18 mouse cellular contexts compared by ENCODE assay signal in the genomic region with DNA sequence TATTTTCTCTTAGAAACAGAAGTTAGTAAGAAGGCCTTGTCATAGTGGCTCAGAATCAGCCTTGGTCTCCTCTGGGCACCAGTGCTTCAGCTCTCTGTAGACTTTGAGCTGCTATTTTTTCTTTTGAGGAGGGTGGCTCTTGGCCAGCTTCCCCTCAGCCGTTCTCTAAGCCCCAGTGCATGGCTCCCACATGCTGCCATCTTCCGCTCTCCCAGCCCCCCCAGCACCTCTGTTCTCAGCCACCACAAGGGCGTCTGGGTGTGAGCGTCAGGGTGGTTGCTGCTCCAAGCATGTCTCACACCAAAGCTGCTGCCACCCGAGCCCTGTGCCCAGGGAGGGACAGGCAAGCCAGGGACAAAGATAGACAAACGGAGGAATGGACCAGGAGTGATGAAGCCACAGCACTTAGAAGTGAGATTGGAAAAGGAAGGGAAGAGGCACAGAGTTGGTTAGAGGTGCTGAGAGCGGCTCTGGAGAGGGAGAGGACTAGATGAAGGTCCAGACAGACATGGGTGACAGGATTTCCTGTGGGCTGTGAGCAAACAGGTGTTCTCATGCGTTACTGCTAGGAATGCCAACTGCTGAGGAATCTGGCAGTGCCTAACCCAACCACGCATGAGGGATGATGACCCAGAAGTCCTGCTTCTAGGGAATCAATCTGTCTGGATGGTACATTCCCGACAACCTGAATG. TPM values are rescaled to one million over a fixed set of nuclear protein-coding genes. Genes with fewer than 3 reads are reported as not detected.
A peak's percentile ranks its signal among the peaks of the same experiment; 100 is the strongest.
DNase-seq lines count a peak whose midpoint lies in the region; ATAC-seq and TF ChIP-seq lines count a peak whose summit lies in the region.
"Had no signal": no experiment of that assay in that cellular context is flagged by ENCODE, and none has a peak within 500 bp of the region (broad histone marks: within the 10 kb centered on the region; RNA-seq: fewer than 3 reads in every experiment).

No protein-coding gene starts in this region.

- H3K79me2 ChIP-seq in myocyte (ENCODE audit: control insufficient read depth, insufficient read depth): peaks cover 5% of the 10 kb centered on the region

- no peak for TF ChIP-seq POLR2A in myocyte (IDR thresholded peaks at IDR 0.05; ENCODE audit: insufficient read length, low read depth)

- 0 out of 2 replicates have a peak overlapping the region, but pooled peaks have one; percentile 13 for H3K4me3 ChIP-seq in gastrocnemius, adult 2 months
- H3K4me3 ChIP-seq in myocyte: no peak overlapping the region
- no peak overlapping the region for H3K4me3 ChIP-seq in hindbrain, embryonic 13.5 days
- H3K4me3 ChIP-seq: embryonic facial prominence, embryonic 12.5 days had no signal

- no peak overlapping the region for H3ac ChIP-seq in myocyte (ENCODE audit: control insufficient read depth, insufficient read length)

- H3K27me3 ChIP-seq in myocyte (ENCODE audit: control insufficient read depth, insufficient read depth, insufficient read length): no peaks in the 10 kb centered on the region
- no peaks in the 10 kb centered on the region for H3K27me3 ChIP-seq in hindbrain, embryonic 13.5 days
- H3K27me3 ChIP-seq: embryonic facial prominence, embryonic 12.5 days had no signal

- H3K9ac ChIP-seq in hindbrain, embryonic 13.5 days: no peak overlapping the region
- H3K9ac ChIP-seq: embryonic facial prominence, embryonic 12.5 days; hindbrain, embryonic 14.5 days had no signal

- peak; percentile 64 for DNase-seq in gastrocnemius, adult 2 months
- DNase-seq in gastrocnemius, postnatal 25 days: no peak
- peak; percentile 82 for DNase-seq in layer of hippocampus, adult 9-11 months
- no peak for DNase-seq in layer of hippocampus, adult 8-10 months (ENCODE audit: low spot score in 2 of 2)
- peak; percentile 71 for DNase-seq in thymus, postnatal 25 days
- DNase-seq in retina, postnatal 1 day: no peak
- DNase-seq: cerebellum, adult 9-10 months; kidney, adult 2 months; spleen, adult 18-20 months had no signal

- peaks cover 32% of the 10 kb centered on the region for H3K4me1 ChIP-seq in hindbrain, embryonic 13.5 days (replicated peaks)

- no peaks in the 10 kb centered on the region for H3K9me3 ChIP-seq in hindbrain, embryonic 13.5 days
- H3K9me3 ChIP-seq: embryonic facial prominence, embryonic 12.5 days had no signal

- TF ChIP-seq CTCF in gastrocnemius, adult 2 months (IDR thresholded peaks at IDR 0.05): no peak

- peak overlapping the region; percentile 82 for H3K27ac ChIP-seq in gastrocnemius, adult 2 months
- H3K27ac ChIP-seq in hindbrain, embryonic 13.5 days: no peak overlapping the region
- H3K27ac ChIP-seq: embryonic facial prominence, embryonic 12.5 days; hindbrain, embryonic 14.5 days had no signal

- ATAC-seq in hindbrain, embryonic 13.5 days (ENCODE audit: low FRiP score): no peak
- ATAC-seq: activated CD4-positive, CD25-positive, alpha-beta regulatory T cell, adult 4 months had no signal

- 83% methylated on average over 10 of the region's 10 CpGs for WGBS in hindbrain, embryonic 13.5 days

- intact Hi-C loops in gastrocnemius, adult 2 months (cut with DNase I): no loop called here

- H3K4me2 ChIP-seq in myocyte (ENCODE audit: low read depth): no peak overlapping the region
- H3K4me2 ChIP-seq in hindbrain, embryonic 13.5 days: no peak overlapping the region
- H3K4me2 ChIP-seq: embryonic facial prominence, embryonic 12.5 days; hindbrain, embryonic 14.5 days had no signal

- H3K36me3 ChIP-seq in myocyte (ENCODE audit: control insufficient read depth, insufficient read depth): no peaks in the 10 kb centered on the region
- H3K36me3 ChIP-seq in hindbrain, embryonic 13.5 days: no peaks in the 10 kb centered on the region; the same call in 1 of the 2 replicates
- H3K36me3 ChIP-seq: embryonic facial prominence, embryonic 12.5 days had no signal

TF ChIP-seq in myocyte, 11 proteins besides CTCF, POLR2A, EP300 and RAD21:
- TF ChIP-seq MYOD1 (IDR thresholded peaks at IDR 0.05; ENCODE audit: control insufficient read depth in 1 of 3, insufficient read length in 2 of 3, low read depth in 2 of 3) (peak in 2 of 3 experiments; percentile 44 to 80), USF1 (IDR thresholded peaks at IDR 0.05; ENCODE audit: low read depth) (no peak), MYOG (IDR thresholded peaks at IDR 0.05; ENCODE audit: control insufficient read depth in 1 of 3, insufficient read depth in 1 of 3, insufficient read length in 2 of 3, low read depth in 2 of 3) (peak in 1 of 3 experiments; percentile 33)
TF ChIP-seq in myocyte: peak in this region for 2.

RNA-seq across cellular contexts. Expression of a gene that starts 9.1 kb away (rescaled TPM):
- 10 to 100 TPM; 11.8 to 12.1 TPM for total RNA-seq in gastrocnemius, adult 2 months (2021)
- total RNA-seq in gastrocnemius, postnatal 25 days (2021): 10 to 100 TPM in 1 of 2 experiments, 1 to 10 TPM in 1; 9.6 to 11.8 TPM
- 10 to 100 TPM; 35.5 to 41.0 (median 36.5) TPM for total RNA-seq in layer of hippocampus, adult 8-10 months (2022)
- polyA plus RNA-seq in myocyte (2012; fragmentation: generic; extraction: Trizol): 25.8 TPM
- 44.4 and 44.7 TPM in 2 replicates for polyA plus RNA-seq in hindbrain, embryonic 13.5 days (2015; fragmentation: Nextera tagmentation; extraction: Ambion mirVana)

RNA-seq across cellular contexts. Expression of a gene that starts 16.3 kb away (rescaled TPM):
- 1,000 to 10,000 TPM; 3,050 to 3,067 TPM for total RNA-seq in gastrocnemius, adult 2 months (2021)
- total RNA-seq in gastrocnemius, postnatal 25 days (2021): 1,000 to 10,000 TPM; 2,256 to 3,626 TPM
- total RNA-seq in layer of hippocampus, adult 8-10 months (2022): 10 to 100 TPM in 2 of 4 experiments, 1 to 10 TPM in 2; 1.2 to 15.3 (median 8.3) TPM
- polyA plus RNA-seq in myocyte (2012; fragmentation: generic; extraction: Trizol): 131 TPM
- 0.21 and 0.35 TPM in 2 replicates for polyA plus RNA-seq in hindbrain, embryonic 13.5 days (2015; fragmentation: Nextera tagmentation; extraction: Ambion mirVana)
- total RNA-seq: MEL; midbrain, postnatal 0 days had no signal
- polyA plus RNA-seq: activated CD4-positive, CD25-positive, alpha-beta regulatory T cell, adult 4 months; hindbrain, embryonic 14.5 days; midbrain, postnatal 0 days had no signal

RNA-seq across cellular contexts. Expression of a gene that starts 18.9 kb away (rescaled TPM):
- total RNA-seq in gastrocnemius, adult 2 months (2021): 1 to 10 TPM; 1.8 to 5.9 TPM
- 1 to 10 TPM in 1 of 2 experiments, under 1 TPM in 1; 0.87 to 2.9 TPM for total RNA-seq in gastrocnemius, postnatal 25 days (2021)
- 1 to 10 TPM in 2 of 4 experiments, under 1 TPM in 1, not detected in 1; 0.37 to 1.5 (median 1.3) TPM for total RNA-seq in layer of hippocampus, adult 8-10 months (2022)
- polyA plus RNA-seq in myocyte (2012; fragmentation: generic; extraction: Trizol): 2.2 TPM
- polyA plus RNA-seq in hindbrain, embryonic 13.5 days (2015; fragmentation: Nextera tagmentation; extraction: Ambion mirVana): 3.2 and 4.2 TPM in 2 replicates
- total RNA-seq: layer of hippocampus, postnatal 10 days; liver, adult 2 months; MEL had no signal
- polyA plus RNA-seq: activated CD4-positive, CD25-positive, alpha-beta regulatory T cell, adult 4 months; kidney, adult 2 months; liver, adult 2 months had no signal

RNA-seq across cellular contexts. Expression of a gene that starts 19.1 kb away (rescaled TPM):
- not detected for total RNA-seq in gastrocnemius, adult 2 months (2021)
- under 1 TPM in 1 of 2 experiments, not detected in 1; 0.35 TPM for total RNA-seq in gastrocnemius, postnatal 25 days (2021)
- 10 to 100 TPM; 52.5 to 55.9 (median 53.3) TPM for total RNA-seq in layer of hippocampus, adult 8-10 months (2022)
- polyA plus RNA-seq in myocyte (2012; fragmentation: generic; extraction: Trizol): not detected
- polyA plus RNA-seq in hindbrain, embryonic 13.5 days (2015; fragmentation: Nextera tagmentation; extraction: Ambion mirVana): 1.1 and 2.4 TPM in 2 replicates
- polyA plus RNA-seq: activated CD4-positive, CD25-positive, alpha-beta regulatory T cell, adult 4 months had no signal

RNA-seq across cellular contexts. Expression of a gene that starts 33.0 kb away (rescaled TPM):
- total RNA-seq in gastrocnemius, adult 2 months (2021): 1 to 10 TPM; 2.2 to 3.0 TPM
- 1 to 10 TPM; 1.9 to 2.1 TPM for total RNA-seq in gastrocnemius, postnatal 25 days (2021)
- 10 to 100 TPM in 2 of 4 experiments, 1 to 10 TPM in 2; 8.7 to 11.7 (median 9.6) TPM for total RNA-seq in layer of hippocampus, adult 8-10 months (2022)
- 8.7 TPM for polyA plus RNA-seq in myocyte (2012; fragmentation: generic; extraction: Trizol)
- 9.4 and 10.4 TPM in 2 replicates for polyA plus RNA-seq in hindbrain, embryonic 13.5 days (2015; fragmentation: Nextera tagmentation; extraction: Ambion mirVana)

Comparison
In these comparisons a context has a peak if more than half of its experiments do, and no peak if none do; other contexts are left out.
1. DNase-seq: peak in gastrocnemius, adult 2 months (single experiment), layer of hippocampus, adult 9-11 months (single experiment) and thymus, postnatal 25 days (single experiment); none in gastrocnemius, postnatal 25 days (single experiment), layer of hippocampus, adult 8-10 months (0 of 2) and retina, postnatal 1 day (single experiment).
2. RNA of a gene that starts 16.3 kb away (total RNA-seq): 2,256 to 3,626 TPM in gastrocnemius, postnatal 25 days and 3,050 to 3,067 TPM in gastrocnemius, adult 2 months; 1.2 to 15.3 TPM in layer of hippocampus, adult 8-10 months; every median in the first group is over 100 times any median in the second.